Mouse (Mus musculus): ENCODE results near the gene Fdps.

- TF ChIP-seq POLR2A (IDR thresholded peaks at IDR 0.05; ENCODE audit: low read depth, low read length) (no peak), CTCF (IDR thresholded peaks at IDR 0.05; ENCODE audit: borderline replicate concordance, insufficient read depth, low read length) (no peak)
These were observed 17.0 kb downstream of the Fdps start for GRCm38 (mm10) chr3:89084654-89085190.
